Mouse (Mus musculus) cerebellum, adult 18-20 months (tissue): Measurements from ENCODE around the gene Abhd17b.

Source experiments
- DNase-seq, 2 experiments: peaks; one replicate each; pipeline ENCODE4 v3.0.0; 2021

Abhd17b gene

GRCm38 (mm10) chr19:21733176-21733575, 80.2 kb downstream of the Abhd17b start:
- no peak for DNase-seq

- DNase-seq = peak; percentile 77 to 79
These were observed 81.1 kb downstream of the Abhd17b start for GRCm38 (mm10) chr19:21734112-21734511.
